Mouse (Mus musculus) hindlimb bud, embryonic 11.5 days (tissue): ENCODE data around the gene S100a7a.
A peak's percentile ranks its signal among the peaks of the same experiment; 100 is the strongest.

ENCODE experiments used
- DNase-seq: peaks from one replicate; pipeline ENCODE4 v3.0.0-alpha.2; 2012; ENCODE audit warnings: low read depth, low spot score; ENCODE audit errors: extremely low spot score

The S100a7a gene

GRCm38 (mm10) chr3:90653717-90654116 is at the start of gene S100a7a:
TSS of gene S100a7a (plus strand) at chr3:90654017.
- no peak for DNase-seq

- no peak for DNase-seq
Measured at GRCm38 (mm10) chr3:90604416-90604815, 49.4 kb upstream of the S100a7a start.

GRCm38 (mm10) chr3:90605049-90605448 is 48.8 kb upstream of the S100a7a start:
- DNase-seq, result no peak

GRCm38 (mm10) chr3:90605736-90606135 is 48.1 kb upstream of the S100a7a start:
- DNase-seq, result no peak

- DNase-seq, result peak; percentile 37
Measured at GRCm38 (mm10) chr3:90606185-90606584, 47.6 kb upstream of the S100a7a start.

GRCm38 (mm10) chr3:90607361-90607760 is 46.5 kb upstream of the S100a7a start:
- no peak for DNase-seq

GRCm38 (mm10) chr3:90608223-90608622 is 45.6 kb upstream of the S100a7a start, which contains the start of gene S100a5:
TSS of gene S100a5 (plus strand) at chr3:90608523.
- no peak for DNase-seq

- no peak for DNase-seq
Measured at GRCm38 (mm10) chr3:90609102-90609501, 44.7 kb upstream of the S100a7a start.

- no peak for DNase-seq
Measured at GRCm38 (mm10) chr3:90611494-90611893, 42.3 kb upstream of the S100a7a start.

GRCm38 (mm10) chr3:90612061-90612460 is 41.8 kb upstream of the S100a7a start:
- no peak for DNase-seq

GRCm38 (mm10) chr3:90612728-90613291 is 41.0 kb upstream of the S100a7a start, which contains the start of gene S100a6:
TSS of gene S100a6 (plus strand) at chr3:90612882.
- DNase-seq, result peak; percentile 56

GRCm38 (mm10) chr3:90613461-90614147 is 40.2 kb upstream of the S100a7a start:
- no peak for DNase-seq

GRCm38 (mm10) chr3:90614148-90614530 is 39.7 kb upstream of the S100a7a start:
- no peak for DNase-seq

GRCm38 (mm10) chr3:90614611-90615251 is 39.1 kb upstream of the S100a7a start:
- no peak for DNase-seq

GRCm38 (mm10) chr3:90615415-90615814 is 38.4 kb upstream of the S100a7a start:
- DNase-seq, result no peak

- no peak for DNase-seq
Measured at GRCm38 (mm10) chr3:90615911-90616310, 37.9 kb upstream of the S100a7a start.

- DNase-seq, result no peak
Measured at GRCm38 (mm10) chr3:90617586-90617985, 36.2 kb upstream of the S100a7a start.

- no peak for DNase-seq
Measured at GRCm38 (mm10) chr3:90621552-90621951, 32.3 kb upstream of the S100a7a start.

GRCm38 (mm10) chr3:90623435-90624071 is 30.3 kb upstream of the S100a7a start:
- no peak for DNase-seq

- no peak for DNase-seq
Measured at GRCm38 (mm10) chr3:90625496-90625895, 28.3 kb upstream of the S100a7a start.

GRCm38 (mm10) chr3:90626266-90627021 is 27.4 kb upstream of the S100a7a start:
- no peak for DNase-seq
